Mouse (Mus musculus): Measurements from ENCODE around the gene Pacrg. TPM values are rescaled to one million over a fixed set of nuclear protein-coding genes. Genes with fewer than 3 reads are reported as not detected.

Pacrg gene
- total and polyA plus RNA-seq, 3 experiments = not detected

- Histone ChIP-seq H3K27ac (ENCODE audit: insufficient read depth, low read depth) (no peak overlapping the region), H3K79me2 (replicated peaks; ENCODE audit: control insufficient read depth, extremely low read depth, insufficient read depth, poor library complexity, severe bottlenecking) (no peaks in the 10 kb centered on the region), H3K27me3 (replicated peaks) (no peaks in the 10 kb centered on the region), H3K4me2 (ENCODE audit: insufficient read depth, low read depth, poor library complexity, severe bottlenecking) (no peak overlapping the region), H3K4me1 (ENCODE audit: control insufficient read depth in 1 of 2, insufficient read depth in 2 of 2) (peaks cover 0 to 13% of the 10 kb centered on the region in 2 experiments; a peak in 2 of 4 replicates), H3K9me3 (replicated peaks; ENCODE audit: low read length) (no peaks in the 10 kb centered on the region), H3K4me3 (replicated peaks in 1 of 3; ENCODE audit: low read depth in 2 of 3, low read length in 2 of 3, poor library complexity in 1 of 3) (no peak overlapping the region), H3K9ac (ENCODE audit: insufficient read depth, low read depth) (no peak overlapping the region), H3K36me3 (replicated peaks in 1 of 2; ENCODE audit: control insufficient read depth in 1 of 2, insufficient read depth in 1 of 2, low read length in 1 of 2) (no peaks in the 10 kb centered on the region)
- TF ChIP-seq ZKSCAN1 (IDR thresholded peaks at IDR 0.05; ENCODE audit: borderline replicate concordance, low read depth, low read length) (no peak), MEF2A (IDR thresholded peaks at IDR 0.05; ENCODE audit: borderline replicate concordance, low read depth, low read length) (no peak), MYC (IDR thresholded peaks at IDR 0.05; ENCODE audit: low read depth, low read length) (no peak), ZC3H11A (IDR thresholded peaks at IDR 0.05; ENCODE audit: low read depth, low read length) (no peak), EP300 (IDR thresholded peaks at IDR 0.05; ENCODE audit: low read length) (no peak), KAT2A (IDR thresholded peaks at IDR 0.05; ENCODE audit: insufficient replicate concordance, low read length) (no peak), USF1 (IDR thresholded peaks at IDR 0.05; ENCODE audit: low read depth, low read length) (no peak), CHD1 (IDR thresholded peaks at IDR 0.05; ENCODE audit: low read depth, low read length) (no peak), BHLHE40 (IDR thresholded peaks at IDR 0.05; ENCODE audit: low read depth, low read length) (no peak), MXI1 (IDR thresholded peaks at IDR 0.05; ENCODE audit: low read depth, low read length) (no peak)
- dilution Hi-C loops (cut with MboI; ENCODE audit: extremely low pct_ligation_motif_present, extremely low pct_unique_long_range_greater_than_20kb, low sequenced_read_pairs) (no loop called here), in situ Hi-C loops (cut with MboI; ENCODE audit: low pct_ligation_motif_present, low pct_unique_long_range_greater_than_20kb, low sequenced_read_pairs) (no loop called here)
- no peak for DNase-seq (ENCODE audit: extremely low read depth)
These were observed 344.5 kb downstream of the Pacrg start for GRCm38 (mm10) chr17:10495588-10495987.

- Histone ChIP-seq H3K4me2 (ENCODE audit: insufficient read depth, low read depth, poor library complexity, severe bottlenecking) (no peak overlapping the region), H3K9ac (ENCODE audit: insufficient read depth, low read depth) (no peak overlapping the region), H3K9me3 (replicated peaks; ENCODE audit: low read length) (no peaks in the 10 kb centered on the region), H3K4me3 (replicated peaks in 1 of 3; ENCODE audit: low read depth in 2 of 3, low read length in 2 of 3, poor library complexity in 1 of 3) (no peak overlapping the region), H3K27me3 (replicated peaks) (no peaks in the 10 kb centered on the region), H3K79me2 (replicated peaks; ENCODE audit: control insufficient read depth, extremely low read depth, insufficient read depth, poor library complexity, severe bottlenecking) (no peaks in the 10 kb centered on the region), H3K36me3 (replicated peaks in 1 of 2; ENCODE audit: control insufficient read depth in 1 of 2, insufficient read depth in 1 of 2, low read length in 1 of 2) (no peaks in the 10 kb centered on the region), H3K27ac (ENCODE audit: insufficient read depth, low read depth) (no peak overlapping the region), H3K4me1 (ENCODE audit: control insufficient read depth in 1 of 2, insufficient read depth in 2 of 2) (peaks cover 0 to 4% of the 10 kb centered on the region in 2 experiments; a peak in 2 of 4 replicates)
- dilution Hi-C loops (cut with MboI; ENCODE audit: extremely low pct_ligation_motif_present, extremely low pct_unique_long_range_greater_than_20kb, low sequenced_read_pairs) (no loop called here), in situ Hi-C loops (cut with MboI; ENCODE audit: low pct_ligation_motif_present, low pct_unique_long_range_greater_than_20kb, low sequenced_read_pairs) (no loop called here)
- TF ChIP-seq HCFC1 (IDR thresholded peaks at IDR 0.05; ENCODE audit: low read depth, low read length) (no peak), E2F4 (IDR thresholded peaks at IDR 0.05; ENCODE audit: insufficient replicate concordance, low read depth, low read length) (no peak), RAD21 (IDR thresholded peaks at IDR 0.05; ENCODE audit: low read depth, low read length) (peak; percentile 54), CHD2 (IDR thresholded peaks at IDR 0.05; ENCODE audit: low read length) (no peak), SMC3 (IDR thresholded peaks at IDR 0.05; ENCODE audit: low read depth, low read length) (peak; percentile 17), CTCF (conservative IDR thresholded peaks at IDR 0.05 in 1 of 2, IDR thresholded peaks at IDR 0.05 in 1 of 2; ENCODE audit: low read depth in 2 of 2, low read length in 2 of 2) (peak in 1 of 2 experiments; percentile 37; a peak in 2 of 4 replicates)
- peak; percentile 3 for DNase-seq (ENCODE audit: extremely low read depth)
These were observed 347.0 kb downstream of the Pacrg start for GRCm38 (mm10) chr17:10493124-10493523.
